Mouse (Mus musculus) lung, adult 2 months (tissue): ENCODE data around the gene Il17f. TPM values are rescaled to one million over a fixed set of nuclear protein-coding genes. Genes with fewer than 3 reads are reported as not detected.

Experiments
- DNase-seq: peaks from one replicate; pipeline ENCODE4 v3.0.0; 2022
- H3K4me1 ChIP-seq: fragments of 200-500 bp; 2 replicates; pipeline ENCODE4 v1.6.1; 2011; ENCODE audit warnings: low read length; ENCODE audit not compliant: control insufficient read depth, insufficient read depth
- H3K4me3 ChIP-seq: fragments of 200-500 bp; replicated peaks from 2 replicates; pipeline ENCODE3; 2011; ENCODE audit warnings: low read depth, mild to moderate bottlenecking, control low read depth, low read length; ENCODE audit errors: extremely low read depth
- CTCF ChIP-seq: fragments of 200-500 bp; IDR thresholded peaks from 2 replicates; pipeline ENCODE4 v1.5.1; 2011; ENCODE audit warnings: mild to moderate bottlenecking, low read length, control low read depth; ENCODE audit not compliant: insufficient read depth
- POLR2A ChIP-seq: fragments of 200-500 bp; IDR thresholded peaks from 2 replicates; pipeline ENCODE4 v1.6.1; 2011; ENCODE audit warnings: low read depth, mild to moderate bottlenecking, control low read depth, low read length, borderline replicate concordance; ENCODE audit errors: extremely low read depth
- WGBS: fragments of 180-500 bp; shearing (Covaris S2); methylation state at CpG from one replicate; pipeline ENCODE4 v1.1.7; 2018; 5-methylcytosine and 5-hydroxymethylcytosine counted together
- polyA plus RNA-seq: library from polyadenylated mRNA; depleted of rRNA; stranded (reverse); fragments of >200 nt; gene quantifications from 2 replicates; pipeline ENCODE4 v1.2.3, GENCODE M21; 2012; rRNA removed

Il17f gene
- polyA plus RNA-seq, 1 experiment = not detected

- no peak for DNase-seq
- Histone ChIP-seq H3K4me3 (no peak overlapping the region), H3K4me1 (no peaks in the 10 kb centered on the region)
- 85% methylated on average over 3 of the region's 3 CpGs for WGBS
- TF ChIP-seq POLR2A (no peak), CTCF (no peak)
Measured at GRCm38 (mm10) chr1:20757586-20757985, 32.8 kb downstream of the Il17f start.

- no peak for DNase-seq
- H3K4me3 ChIP-seq = no peak overlapping the region
- H3K4me1 ChIP-seq = no peaks in the 10 kb centered on the region
- TF ChIP-seq CTCF (no peak), POLR2A (no peak)
- 76% methylated on average over 10 of the region's 10 CpGs for WGBS
Measured at GRCm38 (mm10) chr1:20754439-20754838, 36.0 kb downstream of the Il17f start.

- DNase-seq = no peak
- TF ChIP-seq CTCF (no peak), POLR2A (no peak)
- Histone ChIP-seq H3K4me1 (no peaks in the 10 kb centered on the region), H3K4me3 (no peak overlapping the region)
- 46% methylated on average over 3 of the region's 3 CpGs for WGBS
Measured at GRCm38 (mm10) chr1:20740496-20740998, 49.9 kb downstream of the Il17f start.

- 82% methylated on average over 2 of the region's 2 CpGs for WGBS
- Histone ChIP-seq H3K4me1 (no peaks in the 10 kb centered on the region), H3K4me3 (no peak overlapping the region)
- no peak for DNase-seq
- TF ChIP-seq CTCF = no peak
- no peak for TF ChIP-seq POLR2A
Measured at GRCm38 (mm10) chr1:20738483-20738882, 51.9 kb downstream of the Il17f start.

GRCm38 (mm10) chr1:20736572-20736971, 53.8 kb downstream of the Il17f start:
- Histone ChIP-seq H3K4me3 (no peak overlapping the region), H3K4me1 (no peaks in the 10 kb centered on the region)
- WGBS = 73% methylated on average over 4 of the region's 4 CpGs
- TF ChIP-seq POLR2A (no peak), CTCF (no peak)
- DNase-seq = no peak

- H3K4me3 ChIP-seq = no peak within 1 kb of the TSS
- TF ChIP-seq POLR2A (no peak), CTCF (no peak)
- no peak for DNase-seq
- 87% methylated on average over 10 of the region's 10 CpGs for WGBS
- H3K4me1 ChIP-seq = no peaks in the 10 kb centered on the region
Measured at GRCm38 (mm10) chr1:20730903-20731302, 59.5 kb downstream of the Il17f start, which contains the start of gene Il17a. Gene Il17a, plus strand, starts transcription at chr1:20730905.

Other genes with a start within 250 kb of the Il17f start
- 0.05 and 0.19 TPM in 2 replicates for gene Pkhd1, start 172.6 kb downstream of the Il17f start, polyA plus RNA-seq
- gene Il17a, start 59.7 kb downstream of the Il17f start, polyA plus RNA-seq = not detected in 2 replicates
- 8.0 and 15.7 TPM in 2 replicates for gene Mcm3, start 29.7 kb upstream of the Il17f start, polyA plus RNA-seq
- gene Paqr8, start 100.0 kb upstream of the Il17f start, polyA plus RNA-seq = 42.6 and 47.2 TPM in 2 replicates
- 10.4 and 14.9 TPM in 2 replicates for gene Efhc1, start 161.0 kb upstream of the Il17f start, polyA plus RNA-seq